Mouse (Mus musculus) liver, embryonic 15.5 days (tissue): ENCODE data around the gene Pno1. TPM values are rescaled to one million over a fixed set of nuclear protein-coding genes. Genes with fewer than 3 reads are reported as not detected.

Experiments used
- polyA plus RNA-seq: library from polyadenylated mRNA; unstranded; fragments of >200 nt; fragmentation: Nextera tagmentation; extraction: Ambion mirVana; gene quantifications from 2 replicates; pipeline ENCODE4 v1.2.1, GENCODE M21; 2015

The Pno1 gene
- polyA plus RNA-seq, 1 experiment from 2014 or later: 34.1 TPM

Other genes starting within 250 kb of the Pno1 start
- gene Cnrip1, start 160.0 kb downstream of the Pno1 start, polyA plus RNA-seq: 2.8 and 2.9 TPM in 2 replicates
- 16.3 and 18.0 TPM in 2 replicates for gene Plek, start 159.2 kb downstream of the Pno1 start, polyA plus RNA-seq
- 27.1 and 31.0 TPM in 2 replicates for gene Ppp3r1, start 52.3 kb downstream of the Pno1 start, polyA plus RNA-seq
- gene Wdr92, start 29.5 kb downstream of the Pno1 start, polyA plus RNA-seq: 9.8 and 10.6 TPM in 2 replicates
- 36.1 and 38.4 TPM in 2 replicates for gene C1d, start 46.0 kb upstream of the Pno1 start, polyA plus RNA-seq